Mouse (Mus musculus): Measurements from ENCODE around the gene Olfr1426. TPM values are rescaled to one million over a fixed set of nuclear protein-coding genes. Genes with fewer than 3 reads are reported as not detected.
"Not testable (repeated sequence)": the region's sequence is repeated elsewhere in the genome, so short reads cannot be mapped to it uniquely, and the experiment has no call there.

Gene Olfr1426
- not detected for polyA plus RNA-seq (2017; shearing (Covaris generic))

DNA sequence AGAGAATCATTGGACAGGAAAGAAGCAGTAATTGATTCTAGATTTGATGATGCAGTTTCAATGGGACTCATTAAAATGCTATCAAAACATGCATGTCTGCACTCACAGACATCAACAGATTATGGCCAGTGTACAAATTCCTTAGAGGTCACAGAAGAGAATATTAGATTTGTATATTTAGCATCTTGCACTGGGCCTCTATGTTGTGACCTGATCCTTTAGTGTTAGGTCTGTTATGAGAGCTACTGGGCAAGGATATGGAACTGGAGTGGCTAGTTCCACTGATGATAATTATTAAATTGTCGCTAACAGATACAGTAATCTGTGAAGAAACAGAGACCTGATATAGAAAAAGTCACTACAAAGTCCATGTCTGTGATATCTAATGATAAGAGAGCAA, at the start of gene Olfr1426:
Gene Olfr1426, minus strand, starts transcription at position 101 of the 400 bp plus-strand sequence.
- no peak for ATAC-seq

DNA sequence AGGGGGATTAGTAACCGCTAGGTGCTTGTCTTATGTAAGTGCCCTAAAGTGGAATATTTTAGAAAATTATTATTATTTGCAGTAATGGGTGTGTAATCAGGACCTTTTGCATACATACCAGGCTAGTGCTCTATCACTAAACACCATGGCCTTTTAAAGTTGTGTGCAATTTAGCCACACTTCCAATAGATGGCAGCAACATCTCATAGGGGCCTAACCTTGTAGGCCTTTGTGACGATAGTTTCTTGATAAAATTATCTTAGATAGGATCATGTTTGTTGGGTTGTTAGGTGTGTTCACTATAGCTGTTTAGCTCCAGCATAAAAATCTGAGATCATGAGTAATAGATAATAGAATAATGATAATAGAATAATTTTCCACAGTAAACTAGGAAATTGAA, 42.5 kb upstream of the Olfr1426 start:
- no peak for ATAC-seq

DNA sequence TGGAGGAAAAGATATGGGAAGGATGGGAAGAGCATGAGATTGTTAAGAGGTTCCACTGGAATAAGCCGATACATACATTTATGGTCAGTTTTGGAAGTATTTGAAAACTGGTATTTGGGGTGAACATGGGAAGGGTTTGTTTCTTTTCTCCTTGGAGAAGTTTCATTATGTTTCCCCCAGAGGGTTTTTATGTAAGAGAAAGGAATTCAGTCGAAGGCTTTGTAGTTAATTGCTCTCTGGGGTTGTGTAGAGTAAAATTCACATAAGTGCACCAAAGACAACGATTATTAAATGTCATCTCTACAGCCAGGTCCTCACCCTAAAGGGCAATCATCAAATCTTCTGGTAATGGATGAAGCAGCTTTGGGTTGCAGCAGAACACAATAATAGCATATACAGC, 31.3 kb upstream of the Olfr1426 start, which contains the start of gene Olfr76:
Gene Olfr76, minus strand, starts transcription at position 101 of the 400 bp plus-strand sequence.
- no peak for ATAC-seq

DNA sequence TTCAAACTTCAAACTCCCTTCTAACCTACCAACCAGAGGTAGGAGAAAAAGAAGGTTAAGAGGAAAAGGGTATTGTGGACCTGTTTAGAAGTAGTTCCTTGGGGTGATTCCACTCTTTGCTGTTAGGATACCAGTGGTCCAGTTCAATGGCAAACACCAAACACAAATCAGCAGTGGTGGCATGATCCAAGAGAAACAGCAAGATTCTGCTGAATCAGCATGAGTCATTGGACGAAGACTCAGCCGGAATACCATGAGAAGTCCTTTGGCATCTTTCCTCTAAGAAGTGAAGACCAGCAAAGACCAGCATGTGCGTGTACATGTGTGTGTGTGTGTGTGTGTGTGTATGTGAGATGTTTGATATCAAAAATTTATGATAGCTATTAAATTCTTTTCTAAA, 24.7 kb upstream of the Olfr1426 start:
- ATAC-seq, result no peak

- ATAC-seq, result no peak
Measured at GRCm38 (mm10) chr19:12115797-12116196, 24.0 kb upstream of the Olfr1426 start, which contains the start of gene Olfr1428. Gene Olfr1428, minus strand, starts transcription at chr19:12115897.

DNA sequence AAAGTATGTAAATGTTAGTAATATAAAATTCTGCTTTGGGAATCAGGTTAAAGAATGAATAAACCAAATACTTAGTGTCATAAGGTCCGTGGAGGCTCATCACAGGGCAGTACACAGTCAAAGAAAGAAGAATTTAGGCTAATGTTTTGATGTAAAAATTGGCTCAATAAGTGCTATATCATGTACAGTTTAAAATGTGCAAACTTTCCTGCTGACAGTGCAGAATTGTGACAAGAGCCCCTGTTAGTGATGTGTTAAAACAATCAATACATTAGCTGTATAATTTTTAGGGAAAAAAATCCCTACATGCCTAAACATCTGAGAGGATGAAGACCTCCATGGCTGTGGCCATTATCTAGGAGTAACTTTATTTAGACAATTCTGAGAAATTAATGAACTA, 22.0 kb upstream of the Olfr1426 start:
- ATAC-seq, result no peak

- ATAC-seq, result no peak
Measured at GRCm38 (mm10) chr19:12104541-12104940, 12.7 kb upstream of the Olfr1426 start.

- ATAC-seq, result no peak
Measured at GRCm38 (mm10) chr19:12103234-12103633, 11.4 kb upstream of the Olfr1426 start, which contains the start of gene Olfr1427. Gene Olfr1427, minus strand, starts transcription at chr19:12103334.

DNA sequence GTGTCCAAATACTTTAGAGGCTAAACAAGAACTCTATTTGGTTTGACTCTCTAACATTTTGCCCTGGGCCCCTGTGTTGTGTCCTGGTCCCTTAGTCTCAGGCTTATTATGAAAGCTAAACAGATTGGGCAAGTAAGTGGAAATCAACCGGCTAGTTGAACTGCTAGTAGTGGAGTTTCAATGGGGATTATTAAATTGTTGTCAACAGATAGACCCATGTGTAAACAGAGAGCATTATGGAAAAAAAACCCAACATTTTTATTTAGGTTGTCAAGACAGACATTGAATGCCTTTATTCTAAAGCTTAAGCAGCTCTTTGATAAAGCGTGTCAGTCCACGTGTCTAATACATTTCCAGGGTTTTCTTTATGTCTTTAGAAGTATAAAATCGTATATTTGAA, 14.2 kb downstream of the Olfr1426 start, which contains the start of gene Olfr1425:
Gene Olfr1425, minus strand, starts transcription at position 101 of the 400 bp plus-strand sequence.
- not testable (repeated sequence) for ATAC-seq

- ATAC-seq, result not testable (repeated sequence)
Measured at GRCm38 (mm10) chr19:12069546-12069945, 22.3 kb downstream of the Olfr1426 start.

DNA sequence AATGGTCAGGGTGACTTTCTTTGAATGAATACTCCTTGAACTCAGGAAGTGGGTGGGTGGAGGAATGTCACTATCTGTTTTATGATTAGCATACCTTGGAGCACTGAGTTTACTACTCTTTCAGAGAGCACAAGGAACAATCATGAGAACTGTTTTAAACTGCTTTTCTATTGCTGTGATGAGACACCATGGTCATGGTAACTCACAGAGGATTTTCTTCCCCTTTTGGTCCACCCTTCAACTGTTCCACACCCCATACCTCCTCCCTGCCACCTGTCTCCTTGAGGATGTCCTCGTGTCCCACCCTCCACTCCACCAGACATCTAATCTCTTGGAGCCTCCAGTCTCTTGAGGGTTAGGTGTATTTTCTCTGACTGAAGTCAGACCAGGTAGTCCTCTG, 24.0 kb downstream of the Olfr1426 start:
- ATAC-seq, result not testable (repeated sequence)

DNA sequence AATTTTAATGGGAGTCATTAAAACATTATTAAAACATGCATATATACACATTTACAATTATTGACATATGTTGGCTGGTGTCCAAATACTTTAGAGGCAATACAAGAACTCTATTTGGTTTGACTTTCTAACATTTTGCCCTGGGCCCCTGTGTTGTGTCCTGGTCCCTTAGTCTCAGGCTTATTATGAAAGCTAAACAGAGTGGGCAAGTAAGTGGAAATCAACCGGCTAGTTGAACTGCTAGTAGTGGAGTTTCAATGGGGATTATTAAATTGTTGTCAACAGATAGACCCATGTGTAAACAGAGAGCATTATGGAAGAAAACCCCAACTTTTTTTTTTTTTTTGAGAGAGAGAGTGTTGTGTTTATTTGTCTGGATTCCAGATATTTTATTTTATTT, 29.2 kb downstream of the Olfr1426 start, which contains the start of gene Olfr1424:
Gene Olfr1424, minus strand, starts transcription at position 101 of the 400 bp plus-strand sequence.
- ATAC-seq, result not testable (repeated sequence)

DNA sequence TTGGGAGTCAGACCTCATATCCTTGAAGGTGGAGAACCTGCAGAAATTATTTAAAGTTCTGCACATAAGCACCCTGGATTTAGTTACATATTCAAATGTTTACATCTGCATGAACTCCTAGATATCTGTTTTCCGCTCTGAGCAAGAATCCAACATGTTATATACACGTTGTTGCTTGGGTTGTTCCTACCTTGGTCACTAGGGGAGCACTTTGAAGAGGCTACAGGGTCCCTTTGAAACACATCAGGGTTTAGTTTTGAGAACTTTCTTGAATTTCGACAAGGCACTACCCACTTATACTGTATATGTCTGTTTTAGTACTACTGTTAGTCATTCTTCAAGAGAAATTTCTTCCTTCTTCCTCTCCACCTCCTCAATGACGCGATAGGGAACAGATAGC, 48.6 kb downstream of the Olfr1426 start:
- ATAC-seq, result no peak

- ATAC-seq, result no peak
Measured at GRCm38 (mm10) chr19:12041217-12041616, 50.6 kb downstream of the Olfr1426 start, which contains the start of gene Olfr1423. Gene Olfr1423, minus strand, starts transcription at chr19:12041317.

- no peak for ATAC-seq
Measured at GRCm38 (mm10) chr19:12037727-12038126, 54.1 kb downstream of the Olfr1426 start.

Other genes starting within 250 kb of the Olfr1426 start
- not detected for gene Olfr1418, start 230.9 kb downstream of the Olfr1426 start, polyA plus RNA-seq (2017; shearing (Covaris generic))
- not detected for gene Olfr1419, start 216.9 kb downstream of the Olfr1426 start, polyA plus RNA-seq (2017; shearing (Covaris generic))
- under 1 TPM in 1 of 2 experiments, not detected in 1; 0.42 TPM for gene Olfr1420, start 205.4 kb downstream of the Olfr1426 start, polyA plus RNA-seq (2017; shearing (Covaris generic))
- 10 to 100 TPM; 17.6 to 18.1 TPM for gene Patl1, start 179.6 kb downstream of the Olfr1426 start, polyA plus RNA-seq (2017; shearing (Covaris generic))
- gene Osbp, start 126.1 kb downstream of the Olfr1426 start, polyA plus RNA-seq (2017; shearing (Covaris generic)), result 1 to 10 TPM; 5.5 to 8.0 TPM
- gene Olfr1423, start 50.7 kb downstream of the Olfr1426 start, polyA plus RNA-seq (2017; shearing (Covaris generic)), result under 1 TPM in 1 of 2 experiments, not detected in 1; 0.05 TPM
- gene Olfr1424, start 29.3 kb downstream of the Olfr1426 start, polyA plus RNA-seq (2017; shearing (Covaris generic)), result not detected
- gene Olfr1425, start 14.3 kb downstream of the Olfr1426 start, polyA plus RNA-seq (2017; shearing (Covaris generic)), result not detected
- not detected for gene Olfr1427, start 11.3 kb upstream of the Olfr1426 start, polyA plus RNA-seq (2017; shearing (Covaris generic))
- gene Olfr1428, start 23.9 kb upstream of the Olfr1426 start, polyA plus RNA-seq (2017; shearing (Covaris generic)), result not detected
- gene Olfr76, start 31.2 kb upstream of the Olfr1426 start, polyA plus RNA-seq (2017; shearing (Covaris generic)), result not detected
- under 1 TPM in 1 of 2 experiments, not detected in 1; 0.15 TPM for gene Olfr1555-ps1, start 78.1 kb upstream of the Olfr1426 start, polyA plus RNA-seq (2017; shearing (Covaris generic))
- not detected for gene Olfr1431, start 108.6 kb upstream of the Olfr1426 start, polyA plus RNA-seq (2017; shearing (Covaris generic))
- gene Olfr1432, start 140.6 kb upstream of the Olfr1426 start, polyA plus RNA-seq (2017; shearing (Covaris generic)), result under 1 TPM in 1 of 2 experiments, not detected in 1; 0.20 TPM
- not detected for gene Olfr262, start 149.6 kb upstream of the Olfr1426 start, polyA plus RNA-seq (2017; shearing (Covaris generic))
- not detected for gene Olfr235, start 169.0 kb upstream of the Olfr1426 start, polyA plus RNA-seq (2017; shearing (Covaris generic))
- not detected for gene Olfr1434, start 187.8 kb upstream of the Olfr1426 start, polyA plus RNA-seq (2017; shearing (Covaris generic))
- gene Olfr1436, start 207.1 kb upstream of the Olfr1426 start, polyA plus RNA-seq (2017; shearing (Covaris generic)), result not detected
- not detected for gene Olfr1437, start 233.1 kb upstream of the Olfr1426 start, polyA plus RNA-seq (2017; shearing (Covaris generic))
- not detected for gene Olfr1438-ps1, start 243.9 kb upstream of the Olfr1426 start, polyA plus RNA-seq (2017; shearing (Covaris generic))

Measured in CD4-positive, CD25-positive, alpha-beta regulatory T cell, adult 4 months (primary cell).